Mouse (Mus musculus): Measurements from ENCODE around the gene Shd. TPM values are rescaled to one million over a fixed set of nuclear protein-coding genes. Genes with fewer than 3 reads are reported as not detected.

Shd gene
- polyA plus RNA-seq, 1 experiment from 2014 or later: 195 TPM

DNA sequence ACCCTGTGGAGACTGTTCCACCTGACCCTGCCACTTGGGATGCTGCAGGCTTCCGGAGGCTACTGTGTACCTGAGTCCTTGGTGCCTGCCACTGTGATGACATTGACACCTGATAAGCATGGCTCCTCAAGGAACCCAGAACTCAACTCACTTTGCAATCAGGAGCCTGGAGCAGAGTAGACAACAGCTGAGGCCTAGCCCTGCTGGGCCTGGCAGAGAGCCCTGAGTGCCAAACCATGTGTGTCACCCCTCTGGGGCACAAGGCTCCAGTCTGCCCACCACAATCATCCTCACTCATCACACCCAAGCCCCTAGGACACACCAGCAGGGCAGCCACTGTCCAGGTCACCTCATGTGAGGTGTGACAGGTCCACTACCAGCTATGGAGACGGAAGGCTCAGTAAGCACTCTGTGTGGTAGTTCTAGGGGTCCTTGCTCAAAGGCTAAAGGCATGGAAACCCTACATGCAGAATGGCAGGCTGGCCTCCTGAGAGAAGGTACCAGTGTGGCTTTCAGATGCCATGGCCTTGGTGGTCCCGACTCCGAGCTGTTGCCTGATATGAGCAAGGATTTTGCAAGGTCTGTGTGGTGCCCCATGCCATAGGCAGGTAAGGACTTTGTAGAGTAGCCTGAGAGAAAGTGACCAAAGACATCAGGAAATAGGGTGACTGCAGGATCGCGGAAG, 50.3 kb downstream of the Shd start:
- Histone ChIP-seq H3K9ac (replicated peaks) (no peak overlapping the region; the same call in 1 of the 2 replicates), H3K4me1 (peaks cover 35% of the 10 kb centered on the region), H3K36me3 (peaks cover 46% of the 10 kb centered on the region), H3K4me2 (no peak overlapping the region), H3K4me3 (replicated peaks) (no peak overlapping the region), H3K27me3 (replicated peaks) (no peaks in the 10 kb centered on the region), H3K27ac (replicated peaks) (peak overlapping the region; percentile 35), H3K9me3 (replicated peaks) (no peaks in the 10 kb centered on the region)
- ATAC-seq (ENCODE audit: low FRiP score): no peak
- 94% methylated on average over 6 of the region's 6 CpGs for WGBS

GRCm38 (mm10) chr17:56021161-56021910, 51.1 kb downstream of the Shd start:
- Histone ChIP-seq H3K4me2 (no peak overlapping the region), H3K27ac (replicated peaks) (peak overlapping the region; percentile 37), H3K9me3 (replicated peaks) (no peaks in the 10 kb centered on the region), H3K4me3 (replicated peaks) (no peak overlapping the region), H3K9ac (replicated peaks) (no peak overlapping the region), H3K36me3 (peaks cover 38% of the 10 kb centered on the region), H3K27me3 (replicated peaks) (no peaks in the 10 kb centered on the region), H3K4me1 (peaks cover 42% of the 10 kb centered on the region)
- WGBS: 86% methylated on average over 4 of the region's 4 CpGs
- ATAC-seq (ENCODE audit: low FRiP score): no peak

DNA sequence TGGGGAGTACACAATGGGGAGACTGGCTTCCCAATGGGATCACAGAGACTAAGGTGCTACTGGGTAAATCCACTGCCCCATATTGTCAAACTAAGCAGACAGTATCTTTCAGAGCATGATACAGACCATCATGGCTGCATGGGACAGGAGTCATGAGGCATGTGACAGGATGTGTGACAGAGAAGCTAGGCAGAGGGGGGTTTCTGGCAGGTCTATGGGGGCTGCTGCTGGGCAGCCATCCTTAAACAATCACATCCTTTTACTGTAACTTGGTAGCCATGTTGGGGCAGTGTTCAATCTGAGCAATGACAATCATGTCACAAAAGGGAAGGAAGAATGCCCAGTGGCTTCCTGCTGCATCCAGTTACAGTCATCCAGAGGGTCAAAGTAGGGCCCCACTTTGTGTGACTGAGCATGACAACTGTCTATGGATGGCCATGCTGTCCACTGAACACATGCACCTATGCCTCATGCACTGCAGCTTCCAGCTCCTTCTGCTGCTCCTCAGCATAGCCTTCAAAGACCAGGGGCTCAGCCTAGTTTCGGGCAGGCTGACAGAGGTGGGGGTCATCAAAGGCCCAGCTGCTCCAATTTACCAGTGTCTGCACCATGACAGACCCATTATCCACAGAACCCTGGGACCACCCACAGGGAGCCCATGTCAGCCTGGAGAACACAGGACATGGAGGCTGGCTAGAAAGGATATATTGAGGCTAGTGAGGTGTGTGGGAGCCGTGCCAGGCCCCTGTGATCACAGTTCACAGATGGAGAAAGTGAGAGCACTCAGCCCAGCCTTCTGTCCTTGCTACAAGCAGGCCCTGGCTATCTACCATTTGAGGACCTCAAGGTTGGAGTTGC, 52.1 kb downstream of the Shd start:
- 50% methylated on average over 2 of the region's 2 CpGs for WGBS
- ATAC-seq (ENCODE audit: low FRiP score): no peak
- Histone ChIP-seq H3K4me2 (no peak overlapping the region), H3K27ac (replicated peaks) (peak overlapping the region; percentile 37; the same call in 1 of the 2 replicates), H3K4me3 (replicated peaks) (no peak overlapping the region), H3K36me3 (peaks cover 28% of the 10 kb centered on the region), H3K9ac (replicated peaks) (no peak overlapping the region), H3K4me1 (peaks cover 52% of the 10 kb centered on the region), H3K27me3 (replicated peaks) (no peaks in the 10 kb centered on the region), H3K9me3 (replicated peaks) (no peaks in the 10 kb centered on the region)

DNA sequence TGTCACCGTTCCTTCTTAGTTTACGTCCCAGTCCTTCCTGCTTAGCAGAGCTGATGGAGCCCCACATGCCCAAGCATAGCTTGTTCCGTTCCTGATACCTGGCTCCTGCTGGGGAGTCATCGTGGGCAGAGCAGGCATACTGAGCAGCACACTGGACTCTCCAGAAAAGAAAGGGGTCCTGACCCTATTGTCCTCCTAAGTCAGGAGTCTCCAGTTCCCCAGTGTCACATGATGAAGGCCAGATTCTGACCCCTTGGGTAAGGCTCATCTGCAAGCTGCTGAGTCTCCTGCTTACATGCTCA, 52.7 kb downstream of the Shd start:
- H3K4me1 ChIP-seq: peaks cover 53% of the 10 kb centered on the region
- no peak for ATAC-seq (ENCODE audit: low FRiP score)
- 0 out of 2 replicates have a peak overlapping the region, but pooled peaks have one; percentile 37 for H3K27ac ChIP-seq (replicated peaks)

GRCm38 (mm10) chr17:56023386-56023785, 53.1 kb downstream of the Shd start:
- no peak for ATAC-seq (ENCODE audit: low FRiP score)
- WGBS: 83% methylated on average over 5 of the region's 5 CpGs
- H3K4me1 ChIP-seq: peaks cover 54% of the 10 kb centered on the region

More for the DNA sequence above, 52.7 kb downstream of the Shd start:
- Histone ChIP-seq H3K4me2 (no peak overlapping the region), H3K4me3 (replicated peaks) (no peak overlapping the region), H3K9ac (replicated peaks) (no peak overlapping the region), H3K36me3 (peaks cover 22% of the 10 kb centered on the region), H3K27me3 (replicated peaks) (no peaks in the 10 kb centered on the region), H3K9me3 (replicated peaks) (no peaks in the 10 kb centered on the region)
- 78% methylated on average over 4 of the region's 4 CpGs for WGBS

GRCm38 (mm10) chr17:56024476-56024875, 54.2 kb downstream of the Shd start:
- Histone ChIP-seq H3K27me3 (replicated peaks) (no peaks in the 10 kb centered on the region), H3K9ac (replicated peaks) (no peak overlapping the region), H3K4me2 (no peak overlapping the region), H3K36me3 (peaks cover 16% of the 10 kb centered on the region), H3K4me3 (replicated peaks) (no peak overlapping the region), H3K9me3 (replicated peaks) (no peaks in the 10 kb centered on the region), H3K27ac (replicated peaks) (no peak overlapping the region), H3K4me1 (peaks cover 63% of the 10 kb centered on the region)
- WGBS: 73% methylated on average over 2 of the region's 2 CpGs
- no peak for ATAC-seq (ENCODE audit: low FRiP score)

More at GRCm38 (mm10) chr17:56023386-56023785, 53.1 kb downstream of the Shd start:
- H3K4me3 ChIP-seq (replicated peaks): no peak overlapping the region
- 0 out of 2 replicates have a peak overlapping the region, but pooled peaks have one; percentile 37 for H3K27ac ChIP-seq (replicated peaks)
- no peak overlapping the region for H3K4me2 ChIP-seq
- peaks cover 18% of the 10 kb centered on the region for H3K36me3 ChIP-seq
- no peaks in the 10 kb centered on the region for H3K27me3 ChIP-seq (replicated peaks)
- H3K9ac ChIP-seq (replicated peaks): no peak overlapping the region
- no peaks in the 10 kb centered on the region for H3K9me3 ChIP-seq (replicated peaks)

DNA sequence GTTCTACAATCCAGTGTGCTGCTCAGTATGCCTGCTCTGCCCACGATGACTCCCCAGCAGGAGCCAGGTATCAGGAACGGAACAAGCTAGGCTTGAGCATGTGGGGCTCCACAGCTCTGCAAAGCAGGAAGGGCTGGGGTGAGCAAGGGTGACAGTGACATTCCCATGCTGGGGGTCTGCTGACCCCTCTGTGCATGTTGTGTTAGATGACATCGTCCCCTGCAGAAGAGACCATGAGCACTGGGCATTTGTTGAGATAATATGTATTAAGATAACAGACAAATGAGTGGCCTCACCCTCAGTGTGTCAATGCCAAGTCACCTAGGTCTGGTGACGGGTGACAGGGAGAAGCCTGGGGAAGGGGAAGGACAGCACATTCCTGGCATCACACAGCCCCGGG, 54.7 kb downstream of the Shd start:
- Histone ChIP-seq H3K4me3 (replicated peaks) (no peak overlapping the region), H3K4me2 (no peak overlapping the region), H3K27me3 (replicated peaks) (no peaks in the 10 kb centered on the region), H3K9me3 (replicated peaks) (no peaks in the 10 kb centered on the region), H3K36me3 (peaks cover 12% of the 10 kb centered on the region; the same call in 1 of the 2 replicates), H3K9ac (replicated peaks) (no peak overlapping the region), H3K4me1 (peaks cover 67% of the 10 kb centered on the region), H3K27ac (replicated peaks) (no peak overlapping the region)
- no peak for ATAC-seq (ENCODE audit: low FRiP score)
- 87% methylated on average over 5 of the region's 5 CpGs for WGBS

Other genes starting within 250 kb of the Shd start
- 0.18 and 0.29 TPM in 2 replicates for gene Adgre4, start 220.5 kb upstream of the Shd start, polyA plus RNA-seq (2015; fragmentation: Nextera tagmentation; extraction: Ambion mirVana)
- gene Zfp119a, start 91.5 kb upstream of the Shd start, polyA plus RNA-seq (2015; fragmentation: Nextera tagmentation; extraction: Ambion mirVana): 10.8 and 11.2 TPM in 2 replicates
- 14.7 and 14.8 TPM in 2 replicates for gene Zfp959, start 78.4 kb upstream of the Shd start, polyA plus RNA-seq (2015; fragmentation: Nextera tagmentation; extraction: Ambion mirVana)
- 9.2 and 9.3 TPM in 2 replicates for gene Zfp119b, start 21.0 kb upstream of the Shd start, polyA plus RNA-seq (2015; fragmentation: Nextera tagmentation; extraction: Ambion mirVana)
- gene Ebi3, start 17.8 kb upstream of the Shd start, polyA plus RNA-seq (2015; fragmentation: Nextera tagmentation; extraction: Ambion mirVana): 7.4 and 9.0 TPM in 2 replicates
- 19.5 and 23.5 TPM in 2 replicates for gene Yju2, start 11.4 kb upstream of the Shd start, polyA plus RNA-seq (2015; fragmentation: Nextera tagmentation; extraction: Ambion mirVana)
- gene Fsd1, start 16.0 kb downstream of the Shd start, polyA plus RNA-seq (2015; fragmentation: Nextera tagmentation; extraction: Ambion mirVana): 189 and 228 TPM in 2 replicates
- 7.3 and 11.5 TPM in 2 replicates for gene Stap2, start 35.1 kb downstream of the Shd start, polyA plus RNA-seq (2015; fragmentation: Nextera tagmentation; extraction: Ambion mirVana)
- gene Mpnd, start 35.2 kb downstream of the Shd start, polyA plus RNA-seq (2015; fragmentation: Nextera tagmentation; extraction: Ambion mirVana): 121 and 130 TPM in 2 replicates
- gene Sh3gl1, start 66.2 kb downstream of the Shd start, polyA plus RNA-seq (2015; fragmentation: Nextera tagmentation; extraction: Ambion mirVana): 105 and 114 TPM in 2 replicates
- 4.0 and 10.1 TPM in 2 replicates for gene Chaf1a, start 70.0 kb downstream of the Shd start, polyA plus RNA-seq (2015; fragmentation: Nextera tagmentation; extraction: Ambion mirVana)
- gene Ubxn6, start 104.6 kb downstream of the Shd start, polyA plus RNA-seq (2015; fragmentation: Nextera tagmentation; extraction: Ambion mirVana): 65.3 and 79.4 TPM in 2 replicates
- gene Hdgfl2, start 109.2 kb downstream of the Shd start, polyA plus RNA-seq (2015; fragmentation: Nextera tagmentation; extraction: Ambion mirVana): 124 and 134 TPM in 2 replicates
- gene Plin4, start 139.3 kb downstream of the Shd start, polyA plus RNA-seq (2015; fragmentation: Nextera tagmentation; extraction: Ambion mirVana): 0.09 and 0.10 TPM in 2 replicates
- 2.4 and 2.7 TPM in 2 replicates for gene Plin5, start 147.1 kb downstream of the Shd start, polyA plus RNA-seq (2015; fragmentation: Nextera tagmentation; extraction: Ambion mirVana)
- 0.22 and 0.63 TPM in 2 replicates for gene Lrg1, start 151.5 kb downstream of the Shd start, polyA plus RNA-seq (2015; fragmentation: Nextera tagmentation; extraction: Ambion mirVana)
- 12.3 and 16.2 TPM in 2 replicates for gene Sema6b, start 169.9 kb downstream of the Shd start, polyA plus RNA-seq (2015; fragmentation: Nextera tagmentation; extraction: Ambion mirVana)
- gene Tnfaip8l1, start 192.0 kb downstream of the Shd start, polyA plus RNA-seq (2015; fragmentation: Nextera tagmentation; extraction: Ambion mirVana): 10.5 and 10.6 TPM in 2 replicates
- 80.3 and 82.3 TPM in 2 replicates for gene Mydgf, start 213.5 kb downstream of the Shd start, polyA plus RNA-seq (2015; fragmentation: Nextera tagmentation; extraction: Ambion mirVana)
- gene Dpp9, start 248.4 kb downstream of the Shd start, polyA plus RNA-seq (2015; fragmentation: Nextera tagmentation; extraction: Ambion mirVana): 22.4 and 27.2 TPM in 2 replicates